Comparison of ENCODE assay signal across 8 mouse cellular contexts in genomic region chr11:114745134-114745533, GRCm38 (mm10). TPM values are rescaled to one million over a fixed set of nuclear protein-coding genes. Genes with fewer than 3 reads are reported as not detected.
DNase-seq lines count a peak whose midpoint lies in the region; ATAC-seq lines count a peak whose summit lies in the region.

No protein-coding gene starts in this region.

- peak; percentile 97 for ATAC-seq in common myeloid progenitor, adult 5-6 weeks (replicated peaks; ENCODE audit: low read depth, poor library complexity, severe bottlenecking)

- peak; percentile 88 for DNase-seq in adipocyte (ENCODE audit: low spot score)
- DNase-seq in gastrocnemius, adult 8-10 months (ENCODE audit: low spot score in 2 of 2) = peak; percentile 84 to 87
- DNase-seq in induced T-regulatory cell, adult 2 months (ENCODE audit: low read depth) = peak; percentile 88
- peak; percentile 66 to 96 for DNase-seq in left cerebral cortex, adult 8-10 months (ENCODE audit: low spot score in 2 of 2)
- DNase-seq in mesoderm, embryonic 11.5 days (ENCODE audit: low read depth, low spot score) = peak; percentile 90
- DNase-seq in right cerebral cortex, postnatal 25 days = peak; percentile 85
- peak; percentile 75 to 95 for DNase-seq in urinary bladder, postnatal 4 days (ENCODE audit: low spot score in 2 of 2)

RNA-seq across cellular contexts. Expression of gene Dnaic2, which starts 17.9 kb away (rescaled TPM):
- not detected in 2 replicates for total RNA-seq in common myeloid progenitor, adult 5-6 weeks (2017)
- not detected for total RNA-seq in gastrocnemius, adult 8-10 months (2022)
- total RNA-seq in left cerebral cortex, adult 8-10 months (2022) = 1 to 10 TPM; 1.7 to 3.0 (median 2.5) TPM

RNA-seq across cellular contexts. Expression of gene Kif19a, which starts 20.1 kb away (rescaled TPM):
- not detected in 2 replicates for total RNA-seq in common myeloid progenitor, adult 5-6 weeks (2017)
- total RNA-seq in gastrocnemius, adult 8-10 months (2022) = under 1 TPM in 3 of 4 experiments, not detected in 1; 0.62 to 0.82 (median 0.67) TPM
- 1 to 10 TPM; 2.4 to 3.4 (median 3.1) TPM for total RNA-seq in left cerebral cortex, adult 8-10 months (2022)

RNA-seq across cellular contexts. Expression of gene Btbd17, which starts 50.6 kb away (rescaled TPM):
- total RNA-seq in common myeloid progenitor, adult 5-6 weeks (2017) = not detected in 2 replicates
- not detected for total RNA-seq in gastrocnemius, adult 8-10 months (2022)
- total RNA-seq in left cerebral cortex, adult 8-10 months (2022) = 10 to 100 TPM; 21.5 to 28.4 (median 23.1) TPM

RNA-seq across cellular contexts. Expression of gene Gpr142, which starts 53.6 kb away (rescaled TPM):
- not detected in 2 replicates for total RNA-seq in common myeloid progenitor, adult 5-6 weeks (2017)
- total RNA-seq in gastrocnemius, adult 8-10 months (2022) = not detected
- not detected for total RNA-seq in left cerebral cortex, adult 8-10 months (2022)

Comparison
In these comparisons a context has a peak if more than half of its experiments do, and no peak if none do; other contexts are left out.
1. Peak in every context shown above with its lines: DNase-seq and ATAC-seq.
2. RNA of gene Btbd17, which starts 50.6 kb away (total RNA-seq): 21.5 to 28.4 TPM in left cerebral cortex, adult 8-10 months; not detected in common myeloid progenitor, adult 5-6 weeks and not detected in gastrocnemius, adult 8-10 months; every median in the first group is over 10 times any median in the second.